Mouse (Mus musculus): Measurements from ENCODE around the gene Mrpl14. TPM values are rescaled to one million over a fixed set of nuclear protein-coding genes. Genes with fewer than 3 reads are reported as not detected.

The Mrpl14 gene
- 73.3 and 73.4 TPM in 2 replicates for polyA plus RNA-seq (2012; ENCODE audit: insufficient read depth, insufficient read length, missing spikeins)

GRCm38 (mm10) chr17:45686093-45686619 is at the start of gene Mrpl14:
Gene Mrpl14 (plus strand): TSS chr17:45686322.
- TF ChIP-seq CTCF (IDR thresholded peaks at IDR 0.05; ENCODE audit: low read depth, low read length), result no peak
- TF ChIP-seq POLR2A (IDR thresholded peaks at IDR 0.05; ENCODE audit: borderline replicate concordance, low read depth, low read length), result no peak

GRCm38 (mm10) chr17:45638596-45639295 is 47.4 kb upstream of the Mrpl14 start:
- H3K27ac ChIP-seq (ENCODE audit: insufficient read depth, low read depth, low read length), result no peak overlapping the region
- H3K4me1 ChIP-seq (ENCODE audit: control insufficient read depth, insufficient read depth, low read length), result no peaks in the 10 kb centered on the region
- H3K4me3 ChIP-seq (ENCODE audit: insufficient read depth, low read length), result no peak overlapping the region
- no peak for TF ChIP-seq CTCF (IDR thresholded peaks at IDR 0.05; ENCODE audit: low read depth, low read length)
- TF ChIP-seq POLR2A (IDR thresholded peaks at IDR 0.05; ENCODE audit: borderline replicate concordance, low read depth, low read length), result no peak

More at GRCm38 (mm10) chr17:45686093-45686619, at the start of gene Mrpl14:
- Histone ChIP-seq H3K4me3 (ENCODE audit: insufficient read depth, low read length) (peak within 1 kb of the TSS; percentile 94), H3K27ac (ENCODE audit: insufficient read depth, low read depth, low read length) (peak within 1 kb of the TSS; percentile 26), H3K4me1 (ENCODE audit: control insufficient read depth, insufficient read depth, low read length) (peaks cover 13% of the 10 kb centered on the region)

- Histone ChIP-seq H3K4me1 (ENCODE audit: control insufficient read depth, insufficient read depth, low read length) (no peaks in the 10 kb centered on the region), H3K27ac (ENCODE audit: insufficient read depth, low read depth, low read length) (no peak overlapping the region), H3K4me3 (ENCODE audit: insufficient read depth, low read length) (no peak overlapping the region)
- no peak for TF ChIP-seq CTCF (IDR thresholded peaks at IDR 0.05; ENCODE audit: low read depth, low read length)
- TF ChIP-seq POLR2A (IDR thresholded peaks at IDR 0.05; ENCODE audit: borderline replicate concordance, low read depth, low read length), result no peak
Measured at GRCm38 (mm10) chr17:45641981-45642380, 44.1 kb upstream of the Mrpl14 start.

- peak; percentile 86 for TF ChIP-seq CTCF (IDR thresholded peaks at IDR 0.05; ENCODE audit: low read depth, low read length)
- no peak for TF ChIP-seq POLR2A (IDR thresholded peaks at IDR 0.05; ENCODE audit: borderline replicate concordance, low read depth, low read length)
- Histone ChIP-seq H3K27ac (ENCODE audit: insufficient read depth, low read depth, low read length) (no peak overlapping the region), H3K4me1 (ENCODE audit: control insufficient read depth, insufficient read depth, low read length) (no peaks in the 10 kb centered on the region), H3K4me3 (ENCODE audit: insufficient read depth, low read length) (no peak overlapping the region)
Measured at GRCm38 (mm10) chr17:45642701-45643100, 43.4 kb upstream of the Mrpl14 start.

GRCm38 (mm10) chr17:45644185-45644584 is 41.9 kb upstream of the Mrpl14 start:
- Histone ChIP-seq H3K4me3 (ENCODE audit: insufficient read depth, low read length) (no peak overlapping the region), H3K27ac (ENCODE audit: insufficient read depth, low read depth, low read length) (no peak overlapping the region), H3K4me1 (ENCODE audit: control insufficient read depth, insufficient read depth, low read length) (no peaks in the 10 kb centered on the region)
- no peak for TF ChIP-seq CTCF (IDR thresholded peaks at IDR 0.05; ENCODE audit: low read depth, low read length)
- no peak for TF ChIP-seq POLR2A (IDR thresholded peaks at IDR 0.05; ENCODE audit: borderline replicate concordance, low read depth, low read length)

- Histone ChIP-seq H3K4me3 (ENCODE audit: insufficient read depth, low read length) (no peak overlapping the region), H3K27ac (ENCODE audit: insufficient read depth, low read depth, low read length) (no peak overlapping the region), H3K4me1 (ENCODE audit: control insufficient read depth, insufficient read depth, low read length) (no peaks in the 10 kb centered on the region)
- no peak for TF ChIP-seq CTCF (IDR thresholded peaks at IDR 0.05; ENCODE audit: low read depth, low read length)
- no peak for TF ChIP-seq POLR2A (IDR thresholded peaks at IDR 0.05; ENCODE audit: borderline replicate concordance, low read depth, low read length)
Measured at GRCm38 (mm10) chr17:45653233-45653632, 32.9 kb upstream of the Mrpl14 start.

GRCm38 (mm10) chr17:45655820-45656219 is 30.3 kb upstream of the Mrpl14 start:
- Histone ChIP-seq H3K4me3 (ENCODE audit: insufficient read depth, low read length) (no peak overlapping the region), H3K27ac (ENCODE audit: insufficient read depth, low read depth, low read length) (no peak overlapping the region), H3K4me1 (ENCODE audit: control insufficient read depth, insufficient read depth, low read length) (no peaks in the 10 kb centered on the region)
- TF ChIP-seq POLR2A (IDR thresholded peaks at IDR 0.05; ENCODE audit: borderline replicate concordance, low read depth, low read length) (no peak), CTCF (IDR thresholded peaks at IDR 0.05; ENCODE audit: low read depth, low read length) (no peak)

GRCm38 (mm10) chr17:45659225-45659624 is 26.9 kb upstream of the Mrpl14 start, which contains the start of gene Capn11:
Gene Capn11 (minus strand): TSS chr17:45659325.
- Histone ChIP-seq H3K4me1 (ENCODE audit: control insufficient read depth, insufficient read depth, low read length) (no peaks in the 10 kb centered on the region), H3K27ac (ENCODE audit: insufficient read depth, low read depth, low read length) (no peak within 1 kb of the TSS), H3K4me3 (ENCODE audit: insufficient read depth, low read length) (no peak within 1 kb of the TSS)
- TF ChIP-seq POLR2A (IDR thresholded peaks at IDR 0.05; ENCODE audit: borderline replicate concordance, low read depth, low read length) (no peak), CTCF (IDR thresholded peaks at IDR 0.05; ENCODE audit: low read depth, low read length) (no peak)

- Histone ChIP-seq H3K4me3 (ENCODE audit: insufficient read depth, low read length) (no peak overlapping the region), H3K4me1 (ENCODE audit: control insufficient read depth, insufficient read depth, low read length) (no peaks in the 10 kb centered on the region), H3K27ac (ENCODE audit: insufficient read depth, low read depth, low read length) (no peak overlapping the region)
- TF ChIP-seq CTCF (IDR thresholded peaks at IDR 0.05; ENCODE audit: low read depth, low read length), result peak; percentile 100
- TF ChIP-seq POLR2A (IDR thresholded peaks at IDR 0.05; ENCODE audit: borderline replicate concordance, low read depth, low read length), result no peak
Measured at GRCm38 (mm10) chr17:45663106-45663919, 22.8 kb upstream of the Mrpl14 start.
